Mouse (Mus musculus) heart, embryonic 11.5 days (tissue): ENCODE results near the gene Tpcn1. TPM values are rescaled to one million over a fixed set of nuclear protein-coding genes. Genes with fewer than 3 reads are reported as not detected.

Experiments used
- ATAC-seq: fragments of 200-750 bp; cut with Nextera tagmentation; replicated peaks from 2 replicates; pipeline ENCODE4 v1.8.0; 2017; ENCODE audit warnings: moderate library complexity; ENCODE audit not compliant: insufficient number of reproducible peaks, low FRiP score, low TSS enrichment
- H3K27ac ChIP-seq: fragments of 300-500 bp; sonication (generic); 2 replicates; pipeline ENCODE4 v1.5.1; 2014; ENCODE audit warnings: mild to moderate bottlenecking, low read depth, low read length
- H3K27me3 ChIP-seq: fragments of 300-500 bp; sonication (generic); 2 replicates; pipeline ENCODE4 v1.6.1; 2014; ENCODE audit warnings: mild to moderate bottlenecking, low read length, mixed read lengths; ENCODE audit not compliant: control insufficient read depth, insufficient read depth
- H3K36me3 ChIP-seq: fragments of 300-500 bp; sonication (generic); 2 replicates; pipeline ENCODE4 v1.6.1; 2014; ENCODE audit warnings: mild to moderate bottlenecking, low read length, moderate library complexity, mixed read lengths; ENCODE audit not compliant: control insufficient read depth, insufficient read depth
- H3K4me1 ChIP-seq: fragments of 300-500 bp; sonication (generic); 2 replicates; pipeline ENCODE4 v1.6.1; 2014; ENCODE audit warnings: low read length; ENCODE audit not compliant: control insufficient read depth, insufficient read depth
- H3K4me2 ChIP-seq: fragments of 300-500 bp; sonication (generic); 2 replicates; pipeline ENCODE4 v1.6.1; 2014; ENCODE audit warnings: mild to moderate bottlenecking, moderate library complexity
- H3K4me3 ChIP-seq: fragments of 300-500 bp; sonication (generic); 2 replicates; pipeline ENCODE4 v1.5.1; 2014; ENCODE audit warnings: low read depth, low read length
- H3K9ac ChIP-seq: fragments of 300-500 bp; sonication (generic); 2 replicates; pipeline ENCODE4 v1.6.1; 2014; ENCODE audit warnings: mild to moderate bottlenecking, low read depth, low read length, moderate library complexity
- H3K9me3 ChIP-seq: fragments of 300-500 bp; sonication (generic); replicated peaks from 2 replicates; pipeline ENCODE4 v1.6.1; 2016; ENCODE audit warnings: low read length; ENCODE audit not compliant: control insufficient read depth
- WGBS: fragments of 180-500 bp; shearing (Covaris S2); extraction: QIAGEN DNeasy Blood & Tissue Kit; methylation state at CpG from one replicate; pipeline ENCODE4 v1.1.7; 2014; ENCODE audit not compliant: insufficient replicate concordance; 5-methylcytosine and 5-hydroxymethylcytosine counted together
- polyA plus RNA-seq: library from polyadenylated mRNA; unstranded; fragments of >200 nt; fragmentation: Nextera tagmentation; extraction: Ambion mirVana; gene quantifications from 2 replicates; pipeline ENCODE4 v1.2.1, GENCODE M21; 2014

Tpcn1 gene
- polyA plus RNA-seq, 1 experiment from 2014 or later, result 19.1 TPM

GRCm38 (mm10) chr5:120605688-120606087 is 17.2 kb upstream of the Tpcn1 start:
- H3K9ac ChIP-seq, result no peak overlapping the region
- ATAC-seq, result 0 out of 2 replicates have a peak, but pooled peaks have one; percentile 22
- H3K4me3 ChIP-seq, result peak overlapping the region; percentile 33
- peaks cover under 1% of the 10 kb centered on the region; the same call in 1 of the 2 replicates for H3K27me3 ChIP-seq
- no peaks in the 10 kb centered on the region for H3K36me3 ChIP-seq
- peak overlapping the region; percentile 66 for H3K4me2 ChIP-seq
- peaks cover 11% of the 10 kb centered on the region; the same call in 1 of the 2 replicates for H3K4me1 ChIP-seq
- H3K27ac ChIP-seq, result no peak overlapping the region
- H3K9me3 ChIP-seq, result no peaks in the 10 kb centered on the region
- 1% methylated on average over 8 of the region's 8 CpGs for WGBS

GRCm38 (mm10) chr5:120605241-120605661 is 16.8 kb upstream of the Tpcn1 start:
- H3K27ac ChIP-seq, result no peak overlapping the region
- peak overlapping the region; percentile 63 for H3K9ac ChIP-seq
- WGBS, result 2% methylated on average over 10 of the region's 10 CpGs

DNA sequence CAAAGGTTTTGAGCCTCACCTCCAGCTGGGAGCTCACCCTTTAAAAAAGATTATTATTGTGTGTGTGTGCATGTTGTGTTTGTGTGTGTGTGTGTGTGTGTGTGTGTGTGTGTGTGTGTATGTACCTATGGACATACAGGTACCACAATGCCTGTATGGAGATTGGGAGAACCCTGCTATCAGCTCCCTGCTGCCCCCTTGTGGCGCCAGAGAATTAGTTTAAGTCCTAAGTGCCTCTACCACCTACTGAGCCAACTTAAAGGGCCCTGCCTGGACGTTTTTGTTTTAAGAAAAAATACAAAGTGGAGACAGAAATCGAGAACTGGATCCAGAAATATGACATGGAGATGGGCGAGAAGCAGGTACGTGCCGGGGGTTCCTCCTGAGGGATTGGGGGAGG is 16.4 kb upstream of the Tpcn1 start:
- Histone ChIP-seq H3K9me3 (no peaks in the 10 kb centered on the region), H3K36me3 (no peaks in the 10 kb centered on the region), H3K27ac (no peak overlapping the region), H3K9ac (peak overlapping the region; percentile 63; the same call in 1 of the 2 replicates), H3K4me2 (peak overlapping the region; percentile 66), H3K4me1 (peaks cover 17% of the 10 kb centered on the region; the same call in 1 of the 2 replicates), H3K27me3 (peaks cover 5% of the 10 kb centered on the region; the same call in 1 of the 2 replicates), H3K4me3 (peak overlapping the region; percentile 33; the same call in 1 of the 2 replicates)
- no peak for ATAC-seq
- 3% methylated on average over 6 of the region's 6 CpGs for WGBS

More at GRCm38 (mm10) chr5:120605241-120605661, 16.8 kb upstream of the Tpcn1 start:
- H3K9me3 ChIP-seq, result no peaks in the 10 kb centered on the region
- peaks cover 5% of the 10 kb centered on the region; the same call in 1 of the 2 replicates for H3K27me3 ChIP-seq
- H3K4me3 ChIP-seq, result peak overlapping the region; percentile 33
- peaks cover 16% of the 10 kb centered on the region; the same call in 1 of the 2 replicates for H3K4me1 ChIP-seq
- H3K36me3 ChIP-seq, result no peaks in the 10 kb centered on the region
- peak overlapping the region; percentile 66 for H3K4me2 ChIP-seq
- ATAC-seq, result no peak; the same call in 1 of the 2 replicates

GRCm38 (mm10) chr5:120603515-120603914 is 15.0 kb upstream of the Tpcn1 start:
- Histone ChIP-seq H3K36me3 (no peaks in the 10 kb centered on the region), H3K4me1 (peaks cover 17% of the 10 kb centered on the region; the same call in 1 of the 2 replicates), H3K4me2 (no peak overlapping the region), H3K4me3 (no peak overlapping the region), H3K27ac (no peak overlapping the region), H3K27me3 (peaks cover 12% of the 10 kb centered on the region), H3K9ac (no peak overlapping the region), H3K9me3 (no peaks in the 10 kb centered on the region)
- 65% methylated on average over 7 of the region's 7 CpGs for WGBS
- ATAC-seq, result no peak

DNA sequence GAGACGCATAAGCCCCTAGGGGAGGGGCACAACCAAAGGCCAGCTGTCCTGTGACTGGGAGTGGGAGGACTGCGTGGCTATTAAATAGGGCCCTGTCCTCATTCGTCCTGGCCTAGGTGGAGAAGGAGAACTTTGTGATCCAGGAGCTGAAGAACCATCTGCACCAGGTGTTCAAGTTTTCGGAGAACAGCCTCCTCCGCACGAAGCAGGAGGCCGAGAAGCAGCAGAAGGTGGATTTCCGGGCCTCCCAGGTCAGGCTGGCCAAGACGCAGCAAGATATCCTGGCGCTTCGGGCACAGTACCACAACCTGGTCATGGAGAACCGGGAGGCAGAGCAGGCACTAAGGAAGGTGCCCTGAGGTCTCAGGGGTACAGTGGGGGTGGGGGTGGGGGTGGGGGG is 13.7 kb upstream of the Tpcn1 start:
- Histone ChIP-seq H3K4me1 (peaks cover 17% of the 10 kb centered on the region; the same call in 1 of the 2 replicates), H3K4me2 (no peak overlapping the region), H3K4me3 (no peak overlapping the region), H3K9ac (no peak overlapping the region), H3K9me3 (no peaks in the 10 kb centered on the region), H3K36me3 (no peaks in the 10 kb centered on the region), H3K27ac (no peak overlapping the region), H3K27me3 (peaks cover 14% of the 10 kb centered on the region)
- ATAC-seq, result no peak
- 91% methylated on average over 12 of the region's 12 CpGs for WGBS

- Histone ChIP-seq H3K9ac (no peak overlapping the region), H3K36me3 (no peaks in the 10 kb centered on the region), H3K9me3 (no peaks in the 10 kb centered on the region), H3K4me2 (no peak overlapping the region), H3K27me3 (peaks cover 17% of the 10 kb centered on the region), H3K27ac (no peak overlapping the region), H3K4me3 (no peak overlapping the region), H3K4me1 (peaks cover 17% of the 10 kb centered on the region; the same call in 1 of the 2 replicates)
- no peak for ATAC-seq
- 41% methylated on average over 11 of the region's 11 CpGs for WGBS
Observed at GRCm38 (mm10) chr5:120600946-120601668, 12.6 kb upstream of the Tpcn1 start.

GRCm38 (mm10) chr5:120599625-120600024 is 11.2 kb upstream of the Tpcn1 start:
- Histone ChIP-seq H3K27me3 (peaks cover 17% of the 10 kb centered on the region), H3K9me3 (no peaks in the 10 kb centered on the region), H3K36me3 (no peaks in the 10 kb centered on the region), H3K4me3 (no peak overlapping the region), H3K4me2 (no peak overlapping the region), H3K9ac (no peak overlapping the region), H3K27ac (no peak overlapping the region), H3K4me1 (peaks cover 14% of the 10 kb centered on the region; the same call in 1 of the 2 replicates)
- no peak for ATAC-seq
- WGBS, result 66% methylated on average over 6 of the region's 6 CpGs

DNA sequence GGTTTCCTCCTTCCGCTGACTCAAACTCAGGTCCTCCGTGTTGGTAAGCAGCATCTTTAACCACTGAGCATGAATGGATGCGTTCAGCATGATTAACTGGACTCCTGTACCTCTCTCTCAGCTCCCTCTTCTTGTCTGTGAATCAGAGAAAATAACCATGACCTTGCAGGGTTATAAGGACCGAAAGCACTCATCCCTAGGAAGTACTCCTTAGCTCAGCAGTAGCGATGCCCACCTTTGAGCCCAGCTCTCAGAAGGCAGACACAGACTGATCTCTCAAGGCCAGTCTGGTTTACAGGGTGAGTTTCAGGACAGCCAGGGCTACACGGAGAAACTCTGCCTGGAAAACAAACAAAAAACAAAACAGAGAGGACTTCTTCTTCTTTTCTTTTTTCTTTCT is 6.0 kb upstream of the Tpcn1 start:
- Histone ChIP-seq H3K4me1 (no peaks in the 10 kb centered on the region), H3K36me3 (no peaks in the 10 kb centered on the region), H3K4me2 (no peak overlapping the region), H3K27me3 (peaks cover 12% of the 10 kb centered on the region), H3K4me3 (no peak overlapping the region), H3K9ac (no peak overlapping the region), H3K27ac (no peak overlapping the region), H3K9me3 (no peaks in the 10 kb centered on the region)
- ATAC-seq, result no peak
- 76% methylated on average over 6 of the region's 6 CpGs for WGBS
